Mouse (Mus musculus) forebrain, embryonic 13.5 days (tissue): Measurements from ENCODE around the gene Ndufa5. TPM values are rescaled to one million over a fixed set of nuclear protein-coding genes. Genes with fewer than 3 reads are reported as not detected.
A peak's percentile ranks its signal among the peaks of the same experiment; 100 is the strongest.

Experiments
- ATAC-seq: fragments of 200-750 bp; cut with Nextera tagmentation; 2 replicates; pipeline ENCODE4 v1.8.0; 2017
- H3K27ac ChIP-seq: fragments of 300-500 bp; sonication (generic); 2 replicates; pipeline ENCODE4 v1.5.1; 2015; ENCODE audit warnings: inconsistent platforms, mild to moderate bottlenecking, moderate library complexity
- H3K27me3 ChIP-seq: fragments of 300-500 bp; sonication (generic); 2 replicates; pipeline ENCODE4 v1.6.1; 2015; ENCODE audit warnings: mild to moderate bottlenecking, inconsistent platforms
- H3K36me3 ChIP-seq: fragments of 300-500 bp; sonication (generic); 2 replicates; pipeline ENCODE4 v1.6.1; 2015; ENCODE audit warnings: mild to moderate bottlenecking, inconsistent platforms; ENCODE audit not compliant: poor library complexity, severe bottlenecking
- H3K4me1 ChIP-seq: fragments of 300-500 bp; sonication (generic); 2 replicates; pipeline ENCODE4 v1.6.1; 2015; ENCODE audit warnings: inconsistent platforms
- H3K4me2 ChIP-seq: fragments of 300-500 bp; sonication (generic); 2 replicates; pipeline ENCODE4 v1.6.1; 2015; ENCODE audit warnings: inconsistent platforms, mild to moderate bottlenecking, moderate library complexity
- H3K4me3 ChIP-seq: fragments of 300-500 bp; sonication (generic); 2 replicates; pipeline ENCODE4 v1.5.1; 2015; ENCODE audit warnings: mild to moderate bottlenecking, inconsistent platforms
- H3K9ac ChIP-seq: fragments of 300-500 bp; sonication (generic); 2 replicates; pipeline ENCODE4 v1.6.1; 2015; ENCODE audit warnings: mild to moderate bottlenecking, inconsistent platforms
- H3K9me3 ChIP-seq: fragments of 300-500 bp; sonication (generic); replicated peaks from 2 replicates; pipeline ENCODE4 v1.6.1; 2016; ENCODE audit warnings: inconsistent platforms
- WGBS: fragments of 180-500 bp; shearing (Covaris S2); methylation state at CpG from one replicate; pipeline ENCODE4 v1.1.7; 2015; 5-methylcytosine and 5-hydroxymethylcytosine counted together
- polyA plus RNA-seq: library from polyadenylated mRNA; unstranded; fragments of >200 nt; fragmentation: Nextera tagmentation; extraction: Ambion mirVana; gene quantifications from 2 replicates; pipeline ENCODE4 v1.2.1, GENCODE M21; 2015

The Ndufa5 gene
- polyA plus RNA-seq, result 316 and 362 TPM in 2 replicates

DNA sequence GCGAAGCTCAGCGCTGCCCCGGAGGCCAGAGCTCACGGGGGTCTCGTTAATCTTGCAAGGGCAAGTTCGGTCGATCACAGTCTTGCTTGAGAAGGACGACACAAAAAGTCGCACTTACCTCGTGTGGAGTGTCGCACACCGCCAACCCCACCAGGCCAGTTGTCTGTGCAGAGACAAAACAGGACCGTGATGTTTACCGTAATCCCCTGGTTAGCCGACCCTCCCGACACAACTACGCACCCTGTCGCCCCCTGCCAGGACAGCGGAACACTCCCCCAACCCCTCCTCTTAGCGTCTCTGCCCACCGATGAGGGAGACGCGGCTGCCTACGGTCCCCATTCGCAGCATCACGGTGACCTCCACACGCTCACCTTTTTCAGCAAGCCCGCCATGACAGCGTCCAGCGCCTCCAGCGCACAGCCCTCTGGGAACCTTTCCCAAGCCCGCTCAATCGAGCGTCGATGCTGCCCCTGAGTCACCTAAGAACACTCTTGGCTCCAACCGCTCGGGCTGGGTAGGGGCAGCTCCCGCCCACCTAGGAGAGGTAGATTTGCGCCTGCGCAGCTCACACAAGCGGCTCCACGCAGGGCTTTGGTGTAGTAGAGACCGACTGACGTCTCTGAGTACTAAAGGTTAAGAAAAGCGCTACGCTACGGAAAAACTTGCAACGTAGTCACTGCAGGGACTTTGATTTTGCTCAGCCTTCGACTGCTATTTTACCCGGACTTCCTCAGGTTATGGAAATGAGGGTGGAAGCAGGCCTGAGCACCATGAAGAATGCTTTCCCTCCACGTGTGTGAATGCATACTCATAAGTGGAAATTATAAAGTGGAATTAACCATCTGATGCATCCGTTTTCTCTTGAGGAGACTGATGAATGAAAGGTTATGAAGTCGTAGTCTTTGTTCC is at the start of gene Ndufa5:
TSS of gene Ndufa5 (minus strand) at position 859 of the 909 bp plus-strand sequence.
- H3K36me3 ChIP-seq, result peaks cover 2% of the 10 kb centered on the region
- under 1% methylated on average over 53 of the region's 53 CpGs for WGBS
- ATAC-seq, result peak; percentile 98
- peak within 1 kb of the TSS; percentile 78 for H3K4me2 ChIP-seq
- no peaks in the 10 kb centered on the region for H3K9me3 ChIP-seq
- H3K4me3 ChIP-seq, result peak within 1 kb of the TSS; percentile 85
- H3K4me1 ChIP-seq, result peaks cover 20% of the 10 kb centered on the region
- no peak within 1 kb of the TSS for H3K27ac ChIP-seq
- H3K9ac ChIP-seq, result peak within 1 kb of the TSS; percentile 80
- no peaks in the 10 kb centered on the region for H3K27me3 ChIP-seq

DNA sequence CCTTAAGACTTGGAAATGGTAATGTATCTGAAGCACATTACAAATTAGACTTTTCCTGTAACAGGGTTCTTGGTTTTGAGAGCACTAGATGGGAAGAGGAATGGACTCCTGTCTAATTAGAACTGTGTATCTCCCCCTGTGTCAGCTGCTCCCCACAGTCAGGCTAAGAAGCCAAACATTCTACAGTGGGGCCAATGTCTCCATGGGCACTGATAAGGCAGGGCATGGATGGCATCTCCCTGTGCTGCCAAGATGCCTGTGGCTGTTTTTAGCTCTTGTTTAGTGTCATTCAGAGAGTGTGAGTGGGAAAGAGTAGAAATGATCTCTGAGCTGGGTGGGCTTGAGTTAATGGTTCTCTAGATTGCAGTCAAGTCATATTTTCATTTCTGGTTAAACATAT is 45.5 kb upstream of the Ndufa5 start:
- H3K9me3 ChIP-seq, result no peaks in the 10 kb centered on the region
- no peak overlapping the region for H3K27ac ChIP-seq
- no peak for ATAC-seq
- H3K4me3 ChIP-seq, result no peak overlapping the region
- no peak overlapping the region for H3K9ac ChIP-seq
- H3K36me3 ChIP-seq, result no peaks in the 10 kb centered on the region
- H3K4me2 ChIP-seq, result no peak overlapping the region
- H3K4me1 ChIP-seq, result no peaks in the 10 kb centered on the region
- no peaks in the 10 kb centered on the region for H3K27me3 ChIP-seq

DNA sequence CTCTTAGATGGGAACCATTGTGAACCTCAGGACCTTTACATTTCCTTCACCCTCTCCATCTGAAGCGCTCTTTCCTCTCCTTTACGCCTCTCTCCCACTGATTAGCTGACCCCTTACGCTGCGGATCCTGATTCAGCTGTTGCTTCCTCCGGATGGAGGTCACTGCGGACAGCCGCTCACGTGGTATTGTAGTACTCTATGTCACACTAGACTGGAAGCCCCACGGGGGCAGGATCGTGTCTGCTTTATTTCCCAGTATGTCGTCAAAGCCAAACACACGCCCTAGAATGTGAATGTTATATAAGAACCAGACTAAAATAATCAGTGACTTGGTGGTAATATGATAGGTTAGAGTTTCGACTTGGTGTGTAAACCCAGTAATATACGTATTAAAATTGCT is 44.6 kb upstream of the Ndufa5 start:
- no peak for ATAC-seq
- Histone ChIP-seq H3K27ac (no peak overlapping the region), H3K36me3 (no peaks in the 10 kb centered on the region)

DNA sequence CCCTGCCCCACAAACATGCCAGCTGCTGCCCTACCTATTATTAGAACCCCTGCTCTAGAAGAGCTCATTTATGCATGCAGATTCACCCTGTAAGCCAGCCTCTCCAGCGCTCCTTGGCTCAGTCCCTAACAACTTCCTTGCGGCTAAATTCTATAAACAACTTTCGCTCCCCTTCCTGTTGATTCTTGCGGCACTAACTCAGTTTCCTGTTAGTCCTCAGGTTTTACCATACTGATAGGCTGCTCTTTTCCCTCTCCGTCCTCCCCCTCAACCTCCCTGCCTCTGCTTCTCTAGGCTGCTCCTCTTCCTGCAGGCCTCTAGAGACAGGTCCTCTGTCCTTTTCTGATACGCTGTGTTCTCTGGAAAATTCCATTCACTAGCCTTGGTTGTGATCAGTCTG is 43.3 kb upstream of the Ndufa5 start:
- Histone ChIP-seq H3K9ac (no peak overlapping the region), H3K9me3 (no peaks in the 10 kb centered on the region), H3K27ac (no peak overlapping the region), H3K4me2 (no peak overlapping the region), H3K36me3 (no peaks in the 10 kb centered on the region), H3K27me3 (no peaks in the 10 kb centered on the region), H3K4me1 (no peaks in the 10 kb centered on the region), H3K4me3 (no peak overlapping the region)
- no peak for ATAC-seq
- 79% methylated on average over 6 of the region's 6 CpGs for WGBS

More for the DNA sequence above, 44.6 kb upstream of the Ndufa5 start:
- Histone ChIP-seq H3K9me3 (no peaks in the 10 kb centered on the region), H3K4me2 (no peak overlapping the region), H3K4me3 (no peak overlapping the region), H3K4me1 (no peaks in the 10 kb centered on the region), H3K9ac (no peak overlapping the region), H3K27me3 (no peaks in the 10 kb centered on the region)
- WGBS, result 94% methylated on average over 14 of the region's 14 CpGs

DNA sequence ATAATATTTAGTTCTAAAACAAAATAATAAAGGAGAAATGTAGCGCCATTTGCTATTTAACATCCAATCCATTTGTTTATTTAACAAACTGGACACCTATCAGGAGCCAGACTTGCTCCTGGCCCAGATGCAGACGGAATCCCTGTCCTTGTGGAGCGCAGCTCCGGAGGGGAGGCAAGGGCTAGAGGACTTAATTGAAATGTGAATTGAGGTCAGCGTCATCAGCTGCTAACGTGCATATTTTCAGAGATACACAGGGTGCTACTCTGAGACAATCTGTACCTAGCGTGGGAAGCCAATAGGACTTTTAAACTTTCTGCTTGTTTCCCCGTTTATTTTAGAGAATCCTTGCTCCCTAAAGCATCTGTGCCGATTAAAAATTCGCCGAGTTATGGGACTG is 42.5 kb upstream of the Ndufa5 start:
- ATAC-seq, result no peak

DNA sequence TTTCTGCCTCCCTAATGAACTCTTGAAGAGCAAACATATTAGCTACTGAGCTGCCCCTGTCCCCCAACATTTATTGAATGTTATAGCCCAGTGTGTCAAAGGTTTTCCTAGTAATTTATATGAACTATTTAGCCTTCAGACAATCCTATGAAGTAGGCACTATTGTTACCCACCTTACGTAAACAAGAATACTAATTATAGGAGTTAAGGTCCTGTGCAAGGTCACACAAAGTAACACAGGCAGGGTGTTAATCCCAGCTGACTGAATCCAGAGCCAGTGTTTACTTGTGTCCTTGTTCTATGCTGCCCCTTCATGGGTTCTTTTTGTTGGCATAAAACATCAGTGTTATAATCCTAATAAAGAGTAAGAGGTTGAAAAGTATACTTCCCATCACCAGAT is 41.9 kb upstream of the Ndufa5 start:
- no peak overlapping the region for H3K9ac ChIP-seq
- WGBS, result 71% methylated on average over 1 of the region's 1 CpGs
- ATAC-seq, result no peak
- H3K9me3 ChIP-seq, result no peaks in the 10 kb centered on the region
- no peaks in the 10 kb centered on the region for H3K27me3 ChIP-seq
- H3K4me3 ChIP-seq, result no peak overlapping the region
- no peaks in the 10 kb centered on the region for H3K4me1 ChIP-seq
- no peak overlapping the region for H3K27ac ChIP-seq
- H3K36me3 ChIP-seq, result no peaks in the 10 kb centered on the region
- no peak overlapping the region for H3K4me2 ChIP-seq

More for the DNA sequence above, 42.5 kb upstream of the Ndufa5 start:
- Histone ChIP-seq H3K9me3 (no peaks in the 10 kb centered on the region), H3K9ac (no peak overlapping the region), H3K4me1 (no peaks in the 10 kb centered on the region), H3K36me3 (no peaks in the 10 kb centered on the region), H3K27ac (no peak overlapping the region), H3K27me3 (no peaks in the 10 kb centered on the region), H3K4me3 (no peak overlapping the region), H3K4me2 (no peak overlapping the region)
- 81% methylated on average over 11 of the region's 11 CpGs for WGBS

DNA sequence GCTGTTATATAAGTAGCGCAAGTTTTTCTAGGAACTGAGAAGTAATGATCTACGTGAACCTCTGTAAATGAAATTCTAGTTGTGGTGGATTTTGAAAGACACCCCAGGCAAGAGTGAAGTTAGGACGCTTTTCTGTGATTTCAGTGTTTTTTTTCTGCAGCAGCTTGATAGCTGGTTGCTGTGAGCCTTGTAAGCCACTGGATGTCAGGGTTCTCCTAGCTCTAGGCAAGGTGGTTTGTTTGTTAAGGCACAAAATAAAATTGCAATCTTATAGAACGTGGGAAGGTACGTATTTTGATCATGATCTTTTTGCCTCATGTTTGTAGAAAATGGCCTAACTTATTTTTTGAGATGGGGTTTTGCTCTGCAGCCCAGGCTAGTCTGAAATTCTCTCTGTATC is 41.1 kb upstream of the Ndufa5 start:
- ATAC-seq, result no peak
- 88% methylated on average over 5 of the region's 5 CpGs for WGBS
- no peaks in the 10 kb centered on the region for H3K27me3 ChIP-seq
- H3K4me2 ChIP-seq, result no peak overlapping the region
- no peak overlapping the region for H3K9ac ChIP-seq
- H3K9me3 ChIP-seq, result no peaks in the 10 kb centered on the region
- H3K4me3 ChIP-seq, result no peak overlapping the region
- no peaks in the 10 kb centered on the region for H3K36me3 ChIP-seq
- H3K4me1 ChIP-seq, result no peaks in the 10 kb centered on the region
- no peak overlapping the region for H3K27ac ChIP-seq

DNA sequence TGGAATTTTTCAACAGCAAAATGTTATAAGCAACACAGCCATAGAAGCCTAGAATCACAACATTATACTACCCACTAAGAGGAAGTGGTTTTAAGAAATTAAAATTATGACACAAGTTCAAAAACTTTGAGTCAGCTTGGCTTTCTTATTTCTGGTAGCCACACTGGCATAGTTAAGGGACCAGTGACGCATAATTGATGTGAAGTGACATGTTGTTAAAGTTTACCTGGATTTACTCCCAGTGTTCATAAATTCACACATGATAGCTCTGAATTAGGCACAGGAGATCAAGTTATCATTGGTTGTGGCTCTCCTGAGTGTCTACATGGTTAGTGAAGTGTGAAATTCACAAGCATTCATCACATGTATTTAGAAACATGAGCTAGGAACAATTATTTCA is 37.1 kb upstream of the Ndufa5 start:
- WGBS, result 93% methylated on average over 1 of the region's 1 CpGs

DNA sequence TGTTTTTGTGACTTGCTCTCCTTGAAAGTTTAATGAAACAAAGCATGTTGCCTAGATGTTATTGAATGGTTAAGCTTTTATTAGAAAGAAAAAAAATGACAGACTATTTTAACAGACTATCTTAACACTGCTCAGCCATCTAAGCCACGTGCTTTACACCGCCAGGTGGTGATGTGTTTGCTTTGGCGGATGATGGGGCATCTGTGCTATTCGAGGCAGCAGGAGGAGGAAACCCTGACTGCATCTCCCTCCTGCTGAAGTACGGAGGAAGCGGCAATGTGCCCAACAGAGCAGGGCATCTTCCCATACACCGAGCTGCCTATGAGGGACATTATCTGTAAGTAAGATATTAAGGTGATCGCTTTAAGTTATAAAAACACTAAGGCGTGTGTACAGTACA is 36.3 kb upstream of the Ndufa5 start:
- no peaks in the 10 kb centered on the region for H3K9me3 ChIP-seq
- H3K27ac ChIP-seq, result no peak overlapping the region
- H3K36me3 ChIP-seq, result no peaks in the 10 kb centered on the region
- WGBS, result 81% methylated on average over 9 of the region's 9 CpGs
- no peaks in the 10 kb centered on the region for H3K4me1 ChIP-seq
- H3K4me2 ChIP-seq, result no peak overlapping the region
- H3K4me3 ChIP-seq, result no peak overlapping the region
- no peak for ATAC-seq
- no peak overlapping the region for H3K9ac ChIP-seq
- no peaks in the 10 kb centered on the region for H3K27me3 ChIP-seq

More for the DNA sequence above, 37.1 kb upstream of the Ndufa5 start:
- no peak for ATAC-seq
- no peaks in the 10 kb centered on the region for H3K36me3 ChIP-seq
- no peaks in the 10 kb centered on the region for H3K4me1 ChIP-seq
- no peak overlapping the region for H3K4me3 ChIP-seq
- H3K4me2 ChIP-seq, result no peak overlapping the region
- H3K9me3 ChIP-seq, result no peaks in the 10 kb centered on the region
- H3K27me3 ChIP-seq, result no peaks in the 10 kb centered on the region
- no peak overlapping the region for H3K9ac ChIP-seq
- H3K27ac ChIP-seq, result no peak overlapping the region

DNA sequence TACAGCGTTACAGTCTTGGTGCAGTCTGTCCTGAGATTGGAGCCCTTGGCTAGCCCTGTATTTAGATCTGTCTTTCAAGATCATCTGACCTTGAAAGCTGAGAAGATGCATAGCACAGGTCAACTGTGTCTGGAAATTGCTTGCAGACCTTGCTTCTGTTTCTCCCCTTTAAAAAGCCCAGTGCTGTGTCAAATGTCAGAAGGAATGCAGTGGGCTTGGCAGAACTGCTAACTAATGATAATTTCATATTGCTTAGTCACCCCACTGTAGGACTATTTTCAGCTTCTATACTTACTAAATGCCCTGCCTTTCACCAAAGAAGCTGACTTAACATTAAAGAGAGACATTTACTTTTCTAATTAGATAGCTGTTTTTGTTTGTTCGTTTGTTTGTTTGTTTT is 27.7 kb upstream of the Ndufa5 start:
- Histone ChIP-seq H3K9me3 (no peaks in the 10 kb centered on the region), H3K4me1 (no peaks in the 10 kb centered on the region), H3K4me2 (no peak overlapping the region), H3K4me3 (no peak overlapping the region), H3K36me3 (no peaks in the 10 kb centered on the region), H3K27ac (no peak overlapping the region), H3K27me3 (no peaks in the 10 kb centered on the region), H3K9ac (no peak overlapping the region)
- WGBS, result 88% methylated on average over 2 of the region's 2 CpGs
- ATAC-seq, result no peak

DNA sequence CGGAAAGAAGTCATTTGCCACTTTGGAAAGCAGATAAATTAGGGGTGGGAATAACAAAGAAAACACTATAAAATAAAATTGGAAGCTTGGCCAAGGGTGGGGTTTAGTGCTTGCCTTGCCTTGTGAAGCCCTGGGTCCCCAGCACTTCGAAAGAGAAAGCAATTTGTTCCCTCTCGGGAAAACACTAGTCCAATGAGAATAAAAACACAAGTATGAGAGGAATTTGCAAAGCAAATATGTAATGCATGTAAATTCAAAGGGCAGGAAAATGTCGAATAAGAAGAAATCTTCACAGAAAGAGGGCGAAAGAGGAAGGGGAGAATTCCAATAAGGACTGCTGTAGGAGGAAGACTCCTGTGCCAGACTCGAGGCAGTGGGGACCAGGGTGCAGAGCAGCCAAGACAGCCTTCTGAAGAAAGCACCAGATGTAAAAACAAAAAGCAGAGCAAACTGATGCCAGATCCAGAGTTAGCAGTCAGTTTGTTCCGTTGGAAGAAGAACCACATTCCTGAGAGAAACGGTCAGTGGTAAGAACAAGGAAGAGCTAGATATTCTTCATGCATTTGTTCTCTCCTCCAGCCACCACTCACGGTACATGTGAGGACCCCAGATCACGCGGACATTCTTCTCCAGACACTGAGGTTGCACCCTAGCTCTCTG is 26.7 kb upstream of the Ndufa5 start:
- Histone ChIP-seq H3K4me1 (no peaks in the 10 kb centered on the region), H3K9ac (no peak overlapping the region), H3K9me3 (no peaks in the 10 kb centered on the region), H3K4me3 (no peak overlapping the region), H3K27ac (no peak overlapping the region), H3K27me3 (no peaks in the 10 kb centered on the region), H3K4me2 (no peak overlapping the region), H3K36me3 (no peaks in the 10 kb centered on the region)
- WGBS, result 83% methylated on average over 11 of the region's 11 CpGs
- ATAC-seq, result no peak

DNA sequence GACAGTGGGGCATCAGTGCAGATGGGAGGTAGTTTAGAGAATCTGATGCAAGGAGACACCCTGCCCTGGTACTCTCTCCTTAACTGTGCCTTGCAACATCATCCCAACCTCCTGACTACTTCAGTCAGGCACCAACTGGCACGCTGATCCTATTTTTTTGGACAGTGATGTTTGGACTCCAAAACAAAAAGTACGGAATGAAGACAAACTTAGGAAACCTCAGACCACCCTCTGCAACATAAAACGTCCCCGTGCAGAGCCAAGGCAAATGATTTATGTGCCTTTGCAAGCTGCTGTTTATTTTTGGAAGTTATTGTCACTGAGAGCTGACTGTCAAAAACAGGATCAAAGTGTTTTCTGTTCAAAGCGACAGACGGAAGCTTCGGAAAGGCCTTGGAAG is 24.2 kb upstream of the Ndufa5 start:
- no peak overlapping the region for H3K9ac ChIP-seq
- H3K4me2 ChIP-seq, result no peak overlapping the region
- WGBS, result 87% methylated on average over 7 of the region's 7 CpGs
- H3K9me3 ChIP-seq, result no peaks in the 10 kb centered on the region
- H3K4me3 ChIP-seq, result no peak overlapping the region
- no peak for ATAC-seq
- H3K4me1 ChIP-seq, result no peaks in the 10 kb centered on the region
- H3K36me3 ChIP-seq, result no peaks in the 10 kb centered on the region
- no peak overlapping the region for H3K27ac ChIP-seq
- no peaks in the 10 kb centered on the region for H3K27me3 ChIP-seq
